Mouse (Mus musculus) cerebral cortex, adult 2 months (tissue): Measurements from ENCODE around the gene Ager.

Source experiments
- WGBS: fragments of 180-500 bp; shearing (Covaris S2); methylation state at CpG from one replicate; pipeline ENCODE4 v1.1.7; 2018; 5-methylcytosine and 5-hydroxymethylcytosine counted together

Ager gene

DNA sequence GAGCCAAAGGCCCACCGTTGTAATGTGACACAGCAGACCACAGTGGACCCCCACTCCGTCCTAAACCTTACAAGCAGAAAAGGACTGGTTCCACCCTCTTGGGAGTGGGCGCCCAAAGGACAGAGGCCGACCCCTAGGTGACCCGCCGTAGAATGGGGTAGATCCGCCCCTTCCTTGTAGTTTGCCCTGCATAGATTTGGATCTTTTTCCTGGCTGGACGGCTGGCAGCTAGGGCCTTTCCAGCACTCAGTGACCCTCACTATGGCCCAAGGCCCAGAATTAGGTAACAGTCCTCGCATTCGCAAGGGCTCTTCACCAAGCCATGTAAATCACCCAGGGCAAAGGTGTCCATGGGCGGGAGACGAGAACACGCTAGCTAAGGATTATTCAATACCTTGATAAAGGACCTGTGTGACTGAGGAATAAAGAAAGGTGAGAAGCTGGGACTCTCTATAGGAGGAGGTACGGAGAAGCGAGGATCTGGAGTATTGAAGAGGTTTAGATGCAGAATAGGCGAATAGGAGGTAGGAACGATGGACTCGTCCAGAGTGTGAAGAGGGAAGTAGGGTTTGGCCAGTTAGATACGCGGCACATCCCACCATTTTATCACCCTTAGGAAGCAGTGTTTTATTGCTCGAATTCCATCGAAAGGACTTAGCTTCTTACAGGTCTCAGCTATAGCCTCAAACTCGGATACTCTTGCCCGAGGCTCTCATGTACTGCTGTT is 7.0 kb downstream of the Ager start:
- 13% methylated on average over 24 of the region's 24 CpGs for WGBS

- under 1% methylated on average over 30 of the region's 30 CpGs for WGBS
These were observed 7.9 kb downstream of the Ager start for GRCm38 (mm10) chr17:34605609-34606008.

DNA sequence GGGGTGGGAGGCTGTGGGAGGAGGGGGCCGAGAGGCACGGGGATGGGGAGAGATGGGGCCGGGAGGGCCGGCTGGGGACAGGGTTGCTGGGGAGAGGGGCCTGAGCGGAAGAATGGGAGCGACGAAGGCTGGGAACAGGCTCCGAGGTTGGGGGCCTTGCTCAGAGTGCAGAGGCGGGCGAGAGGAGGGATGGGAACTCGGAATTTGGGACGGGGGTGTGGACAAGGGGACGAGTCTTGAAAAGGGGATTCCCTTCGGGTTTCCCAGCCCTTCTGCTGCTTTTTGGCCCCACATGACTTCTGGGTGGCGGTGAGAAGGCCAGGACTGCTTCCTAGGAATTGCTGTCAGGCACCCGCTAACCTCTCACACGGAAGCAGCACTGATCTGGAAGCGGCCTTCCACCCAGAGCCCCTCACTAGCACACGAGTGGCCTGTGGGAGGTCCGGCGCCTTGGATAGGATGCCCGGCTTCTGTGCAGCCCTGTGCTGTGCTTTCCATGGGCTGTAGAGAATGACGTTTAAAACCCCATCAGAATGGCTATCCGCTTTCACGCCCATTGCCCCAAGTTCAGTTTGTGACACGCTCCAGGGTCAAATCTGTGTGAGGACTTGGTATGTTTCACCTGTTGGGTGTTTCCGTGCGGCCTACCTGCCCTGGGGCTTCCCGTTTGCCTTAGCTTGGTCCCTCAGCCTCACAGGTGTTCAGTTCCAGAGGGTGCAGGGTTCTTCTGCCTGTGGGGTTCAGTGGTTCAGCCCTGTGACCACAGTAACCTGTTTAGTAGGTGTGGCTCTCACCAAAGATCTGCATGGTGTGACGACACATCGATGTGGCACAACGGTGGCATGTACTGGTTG is 8.8 kb downstream of the Ager start:
- 13% methylated on average over 32 of the region's 32 CpGs for WGBS

DNA sequence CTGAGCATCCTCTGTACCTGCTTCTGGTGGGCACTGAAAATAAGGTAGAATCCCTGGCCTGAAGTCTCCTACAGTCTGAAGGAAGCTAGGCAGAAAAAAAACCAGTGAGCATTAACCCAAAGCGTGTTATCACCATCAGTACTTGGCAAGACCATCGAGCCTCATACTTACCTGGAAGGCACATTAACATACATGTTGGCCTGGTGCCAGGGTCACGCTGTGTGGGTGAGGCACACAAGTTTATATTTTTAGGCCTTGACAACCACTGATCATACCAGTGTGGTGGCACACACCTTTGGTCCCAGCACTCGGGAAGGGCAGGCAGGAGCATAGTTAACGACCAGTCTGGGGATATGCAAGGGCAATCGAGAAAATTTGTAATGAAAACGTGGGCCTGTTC is 10.3 kb downstream of the Ager start:
- WGBS: 66% methylated on average over 7 of the region's 7 CpGs

- 78% methylated on average over 8 of the region's 8 CpGs for WGBS
These were observed 13.4 kb downstream of the Ager start for GRCm38 (mm10) chr17:34611050-34611449.

GRCm38 (mm10) chr17:34613054-34613645 is 15.5 kb downstream of the Ager start:
- WGBS: 65% methylated on average over 11 of the region's 11 CpGs

GRCm38 (mm10) chr17:34613830-34614229 is 16.2 kb downstream of the Ager start:
- WGBS: 71% methylated on average over 10 of the region's 10 CpGs

- WGBS: 49% methylated on average over 6 of the region's 6 CpGs
These were observed 18.2 kb downstream of the Ager start, which contains the start of gene Egfl8 for GRCm38 (mm10) chr17:34615871-34616270. Egfl8 (minus strand) TSS chr17:34615971.

GRCm38 (mm10) chr17:34618999-34619398 is 21.3 kb downstream of the Ager start:
- 25% methylated on average over 6 of the region's 6 CpGs for WGBS

DNA sequence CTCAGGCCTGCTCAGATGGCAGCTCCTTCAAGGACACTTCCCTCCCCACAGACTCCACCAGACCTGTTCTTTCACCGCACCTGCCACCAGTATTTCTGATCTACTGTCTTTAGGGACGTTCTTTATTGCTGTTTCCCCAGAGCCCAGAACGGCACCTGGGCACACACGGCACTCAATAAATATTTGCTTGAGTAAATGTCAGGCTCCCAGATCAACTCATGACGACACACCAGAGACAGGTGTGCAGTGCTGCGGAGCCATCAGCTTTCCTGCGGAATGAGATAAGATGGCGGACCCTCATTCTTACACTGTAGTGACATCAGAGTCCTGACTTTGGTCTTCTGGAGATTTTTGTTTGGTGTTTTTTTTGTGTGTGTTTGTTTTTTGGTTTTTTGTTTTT is 23.3 kb downstream of the Ager start:
- 93% methylated on average over 8 of the region's 8 CpGs for WGBS

DNA sequence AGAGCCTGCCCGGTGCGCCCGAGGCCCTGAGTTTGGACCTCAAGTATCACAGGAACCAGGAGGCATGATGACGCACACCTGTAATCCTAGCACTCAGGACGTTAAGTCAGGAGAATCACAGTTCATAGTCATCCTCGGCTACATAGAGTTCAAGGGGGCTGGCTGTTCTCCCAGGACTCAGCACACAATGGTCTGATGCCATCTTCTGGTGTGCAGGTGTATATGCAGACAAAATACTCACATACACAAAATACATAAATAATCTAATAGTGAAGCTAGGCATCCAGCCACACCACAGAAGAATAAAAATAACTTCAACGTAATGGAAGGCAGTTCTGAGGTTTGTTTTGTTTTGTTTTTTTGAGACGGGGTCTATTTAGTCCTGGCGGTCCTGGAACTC is 25.5 kb downstream of the Ager start:
- WGBS: 80% methylated on average over 9 of the region's 9 CpGs

DNA sequence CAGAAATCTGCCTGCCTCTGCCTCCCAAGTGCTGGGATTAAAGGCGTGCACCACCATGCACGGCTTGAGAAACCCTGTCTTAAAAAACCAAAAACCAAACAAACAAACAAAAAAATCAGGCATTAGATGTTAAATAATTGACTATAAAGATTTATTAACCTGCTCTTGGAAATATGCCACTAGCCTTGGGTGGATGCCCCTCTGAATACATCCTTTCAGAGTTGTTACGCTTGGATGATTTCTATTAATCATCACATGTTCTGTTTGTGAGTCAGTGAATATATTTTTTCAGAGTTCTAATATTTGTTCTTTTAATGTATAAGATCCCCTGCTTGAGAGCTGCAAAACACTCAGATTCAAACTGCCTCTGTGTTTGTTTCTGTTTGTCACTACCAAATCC is 27.3 kb downstream of the Ager start:
- WGBS: 91% methylated on average over 3 of the region's 3 CpGs

DNA sequence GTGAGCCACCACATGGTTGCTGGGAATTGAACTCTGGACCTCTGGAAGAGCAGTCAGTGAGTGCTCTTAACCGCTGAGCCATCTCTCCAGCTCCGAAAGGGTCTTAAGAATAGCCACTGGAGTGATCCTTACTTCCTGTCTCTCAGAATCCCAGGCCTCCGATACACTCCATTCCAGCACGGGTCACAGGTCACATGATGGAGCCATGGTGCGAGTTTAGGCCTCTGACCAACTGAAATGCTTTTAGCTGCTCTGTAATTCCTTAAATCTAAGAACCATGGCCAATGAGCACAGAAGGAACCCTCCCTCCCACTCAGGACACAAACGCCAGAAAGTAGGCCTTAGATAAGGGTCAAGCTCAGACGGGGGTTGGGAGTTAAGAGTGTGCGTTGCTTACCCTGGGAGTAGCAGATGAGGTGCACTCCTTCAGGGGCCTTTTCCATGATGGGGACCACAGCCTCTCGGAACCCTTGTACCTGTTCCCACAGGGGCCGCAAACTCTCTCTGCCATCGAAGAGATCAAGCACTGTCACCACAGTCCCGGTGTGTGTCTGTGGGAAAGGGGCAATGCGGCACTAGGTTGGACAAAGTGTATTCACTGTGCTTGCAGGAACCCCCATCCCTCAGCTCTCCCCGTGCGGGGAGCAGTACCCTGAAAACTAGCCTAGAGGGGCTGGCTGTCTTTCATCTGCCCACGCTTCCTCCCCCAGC is 28.6 kb downstream of the Ager start:
- WGBS: 43% methylated on average over 16 of the region's 16 CpGs

DNA sequence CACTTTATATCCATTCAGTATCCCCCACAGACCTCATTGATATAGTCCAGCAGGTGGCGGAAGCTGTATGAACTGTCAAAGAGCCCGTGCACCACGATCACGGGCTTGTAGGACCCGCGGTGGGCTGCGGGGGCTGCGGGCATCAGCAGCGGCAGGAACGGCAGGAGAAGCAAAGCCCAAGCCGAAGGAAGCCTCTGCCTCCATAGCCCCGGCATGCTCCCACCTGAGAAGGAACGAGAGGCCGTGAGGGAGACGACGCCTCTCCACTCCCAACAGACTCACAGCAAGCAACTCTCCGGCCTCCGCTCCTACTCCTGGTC is 29.1 kb downstream of the Ager start:
- whole genome bisulfite sequencing: 1% methylated on average over 18 of the region's 18 CpGs

GRCm38 (mm10) chr17:34627093-34627942 is 29.7 kb downstream of the Ager start:
- WGBS: under 1% methylated on average over 45 of the region's 45 CpGs

DNA sequence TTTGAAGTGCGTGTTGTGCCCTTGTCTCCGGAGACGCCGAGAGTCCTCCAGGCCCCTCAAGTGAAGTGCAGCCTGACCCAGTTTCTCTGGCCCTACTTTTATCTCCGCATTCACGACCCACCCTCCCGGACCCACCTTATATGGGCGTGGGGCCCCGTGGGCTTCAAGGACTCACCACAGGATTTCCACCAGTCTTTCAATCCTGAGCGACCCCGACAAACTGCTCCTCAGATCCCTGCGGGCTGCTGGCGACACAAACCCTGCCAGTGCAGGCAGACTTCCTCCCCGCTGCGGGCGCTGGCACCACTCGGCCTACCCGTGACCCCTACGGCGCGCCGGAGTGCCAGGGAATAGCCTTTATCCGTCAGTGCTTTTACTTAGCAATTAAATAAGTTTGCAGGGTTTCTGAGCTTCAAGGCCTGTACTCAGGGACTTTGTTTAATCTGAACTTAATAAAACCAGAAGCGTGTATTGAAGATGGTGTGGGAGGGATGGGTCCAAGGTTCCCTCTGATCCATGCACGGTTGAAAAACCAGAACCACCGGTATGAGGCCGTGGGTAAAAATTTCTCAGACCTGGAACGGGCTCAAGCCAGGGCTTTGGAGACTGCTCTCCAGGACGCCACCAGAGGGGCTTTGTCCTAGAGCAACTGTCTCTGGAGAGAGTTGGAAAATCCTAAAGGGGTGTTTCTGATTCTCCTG is 30.4 kb downstream of the Ager start, which contains the start of gene Ppt2:
Gene Ppt2 (minus strand): TSS at position 568 of the 701 bp plus-strand sequence.
- 1% methylated on average over 29 of the region's 29 CpGs for WGBS

GRCm38 (mm10) chr17:34628644-34628967 is 30.9 kb downstream of the Ager start:
- 30% methylated on average over 5 of the region's 5 CpGs for WGBS

GRCm38 (mm10) chr17:34629221-34629751 is 31.6 kb downstream of the Ager start, which contains the start of gene Prrt1:
Prrt1 (plus strand) TSS chr17:34629533.
- 14% methylated on average over 16 of the region's 16 CpGs for WGBS

GRCm38 (mm10) chr17:34629796-34630603 is 32.3 kb downstream of the Ager start:
- WGBS: 24% methylated on average over 12 of the region's 12 CpGs
